Mouse (Mus musculus) forebrain, postnatal 0 days (tissue): ENCODE results near the gene Gm40460. TPM values are rescaled to one million over a fixed set of nuclear protein-coding genes. Genes with fewer than 3 reads are reported as not detected.
"Not testable (repeated sequence)": the region's sequence is repeated elsewhere in the genome, so short reads cannot be mapped to it uniquely, and the experiment has no call there.

ENCODE experiments used
- ATAC-seq: fragments of 200-750 bp; cut with Nextera tagmentation; 2 replicates; pipeline ENCODE4 v1.8.0; 2017; ENCODE audit warnings: mild to moderate bottlenecking, moderate library complexity
- DNase-seq: peaks from one replicate; pipeline ENCODE4 v3.0.0-alpha.2; 2015
- H3K27ac ChIP-seq: fragments of 300-500 bp; sonication (generic); 2 replicates; pipeline ENCODE4 v1.5.1; 2014; ENCODE audit warnings: low read depth, mild to moderate bottlenecking, antibody characterized with exemption, low read length, moderate library complexity, mixed read lengths
- H3K27me3 ChIP-seq: fragments of 300-500 bp; sonication (generic); 2 replicates; pipeline ENCODE4 v1.6.1; 2014; ENCODE audit warnings: mild to moderate bottlenecking, low read length, mixed read lengths; ENCODE audit not compliant: insufficient read depth
- H3K36me3 ChIP-seq: fragments of 300-500 bp; sonication (generic); 2 replicates; pipeline ENCODE4 v1.6.1; 2014; ENCODE audit warnings: mild to moderate bottlenecking, moderate library complexity; ENCODE audit not compliant: insufficient read depth
- H3K4me1 ChIP-seq: fragments of 300-500 bp; sonication (generic); 2 replicates; pipeline ENCODE4 v1.6.1; 2014; ENCODE audit warnings: antibody characterized with exemption; ENCODE audit not compliant: insufficient read depth
- H3K4me2 ChIP-seq: fragments of 300-500 bp; sonication (generic); 2 replicates; pipeline ENCODE4 v1.6.1; 2014; ENCODE audit warnings: low read depth, mild to moderate bottlenecking, moderate library complexity
- H3K4me3 ChIP-seq: fragments of 300-500 bp; sonication (generic); 2 replicates; pipeline ENCODE4 v1.5.1; 2014; ENCODE audit warnings: low read depth, low read length, mixed read lengths
- H3K9ac ChIP-seq: fragments of 300-500 bp; sonication (generic); 2 replicates; pipeline ENCODE4 v1.6.1; 2014; ENCODE audit warnings: mild to moderate bottlenecking
- H3K9me3 ChIP-seq: fragments of 300-500 bp; sonication (generic); 2 replicates; pipeline ENCODE4 v1.6.1; 2016; ENCODE audit warnings: low read length
- CTCF ChIP-seq: sonication (generic); IDR thresholded peaks from 2 replicates; pipeline ENCODE4 v1.5.1; 2016; ENCODE audit warnings: antibody characterized with exemption, control low read depth, low read depth
- WGBS: fragments of 180-500 bp; shearing (Covaris S2); extraction: QIAGEN DNeasy Blood & Tissue Kit; methylation state at CpG from one replicate; pipeline ENCODE4 v1.1.7; 2014; 5-methylcytosine and 5-hydroxymethylcytosine counted together
- polyA plus RNA-seq: library from polyadenylated mRNA; unstranded; fragments of >200 nt; fragmentation: Nextera tagmentation; extraction: Ambion mirVana; gene quantifications from 2 replicates; pipeline ENCODE4 v1.2.1, GENCODE M21; 2015
- total RNA-seq: library from RNA; depleted of rRNA; stranded (reverse); fragments of >200 nt; gene quantifications from 2 replicates; pipeline ENCODE4 v1.2.3, GENCODE M21; 2014; rRNA removed

Gm40460 gene
- total and polyA plus RNA-seq, 2 experiments from 2014 or later: not detected

- 41% methylated on average over 2 of the region's 2 CpGs for WGBS
- ATAC-seq: no peak
- no peak overlapping the region for H3K9ac ChIP-seq
Measured at GRCm38 (mm10) chr7:142224518-142224917, 16.4 kb downstream of the Gm40460 start.

GRCm38 (mm10) chr7:142212136-142212535 lies 28.7 kb downstream of the Gm40460 start:
- 59% methylated on average over 1 of the region's 1 CpGs for WGBS
- not testable (repeated sequence) for H3K4me1 ChIP-seq, DNase-seq, H3K4me2 ChIP-seq, H3K9me3 ChIP-seq, ATAC-seq, H3K27ac ChIP-seq, H3K27me3 ChIP-seq, H3K36me3 ChIP-seq, H3K4me3 ChIP-seq, H3K9ac ChIP-seq

More at GRCm38 (mm10) chr7:142224518-142224917, 16.4 kb downstream of the Gm40460 start:
- Histone ChIP-seq H3K4me1 (no peaks in the 10 kb centered on the region), H3K27me3 (no peaks in the 10 kb centered on the region), H3K27ac (no peak overlapping the region), H3K36me3 (no peaks in the 10 kb centered on the region), H3K9me3 (no peaks in the 10 kb centered on the region), H3K4me3 (no peak overlapping the region), H3K4me2 (no peak overlapping the region)
- TF ChIP-seq CTCF: no peak
- no peak for DNase-seq

- ATAC-seq (no peak), DNase-seq (no peak)
- no peaks in the 10 kb centered on the region for H3K27me3 ChIP-seq
- H3K4me3 ChIP-seq: no peak within 1 kb of the TSS
- H3K9me3 ChIP-seq: no peaks in the 10 kb centered on the region
- H3K4me2 ChIP-seq: no peak within 1 kb of the TSS
- H3K36me3 ChIP-seq: no peaks in the 10 kb centered on the region
- no peaks in the 10 kb centered on the region for H3K4me1 ChIP-seq
- H3K27ac ChIP-seq: no peak within 1 kb of the TSS
- 78% methylated on average over 1 of the region's 1 CpGs for WGBS
- no peak for TF ChIP-seq CTCF
- H3K9ac ChIP-seq: no peak within 1 kb of the TSS
Measured at GRCm38 (mm10) chr7:142211559-142211958, 29.3 kb downstream of the Gm40460 start, which contains the start of gene Gm7579. Gene Gm7579, plus strand, starts transcription at chr7:142211859.

GRCm38 (mm10) chr7:142206891-142207290 lies 34.0 kb downstream of the Gm40460 start:
- not testable (repeated sequence) for H3K4me1 ChIP-seq, DNase-seq, H3K36me3 ChIP-seq, H3K4me3 ChIP-seq, ATAC-seq, H3K27me3 ChIP-seq, H3K9ac ChIP-seq, H3K27ac ChIP-seq, H3K4me2 ChIP-seq, H3K9me3 ChIP-seq
- WGBS: 58% methylated on average over 5 of the region's 5 CpGs

GRCm38 (mm10) chr7:142205488-142205887 lies 35.4 kb downstream of the Gm40460 start:
- ATAC-seq: no peak

GRCm38 (mm10) chr7:142201064-142201463 lies 39.8 kb downstream of the Gm40460 start, which contains the start of gene Krtap5-3:
Gene Krtap5-3, plus strand, starts transcription at chr7:142201364.
- H3K4me3 ChIP-seq: no peak within 1 kb of the TSS
- H3K27ac ChIP-seq: no peak within 1 kb of the TSS
- no peak for DNase-seq
- WGBS: 76% methylated on average over 1 of the region's 1 CpGs
- H3K36me3 ChIP-seq: no peaks in the 10 kb centered on the region
- ATAC-seq: no peak
- H3K9ac ChIP-seq: no peak within 1 kb of the TSS
- TF ChIP-seq CTCF: no peak
- no peak within 1 kb of the TSS for H3K4me2 ChIP-seq
- no peaks in the 10 kb centered on the region for H3K9me3 ChIP-seq
- no peaks in the 10 kb centered on the region for H3K4me1 ChIP-seq
- H3K27me3 ChIP-seq: no peaks in the 10 kb centered on the region

More at GRCm38 (mm10) chr7:142205488-142205887, 35.4 kb downstream of the Gm40460 start:
- no peak overlapping the region for H3K4me3 ChIP-seq
- H3K27me3 ChIP-seq: no peaks in the 10 kb centered on the region
- TF ChIP-seq CTCF: no peak
- no peak overlapping the region for H3K27ac ChIP-seq
- H3K9ac ChIP-seq: no peak overlapping the region
- H3K4me1 ChIP-seq: no peaks in the 10 kb centered on the region
- no peak overlapping the region for H3K4me2 ChIP-seq
- no peak for DNase-seq
- H3K36me3 ChIP-seq: no peaks in the 10 kb centered on the region
- no peaks in the 10 kb centered on the region for H3K9me3 ChIP-seq

GRCm38 (mm10) chr7:142198748-142199147 lies 42.1 kb downstream of the Gm40460 start:
- DNase-seq (no peak), ATAC-seq (no peak)
- WGBS: 73% methylated on average over 2 of the region's 2 CpGs
- no peak overlapping the region for H3K4me2 ChIP-seq
- no peaks in the 10 kb centered on the region for H3K9me3 ChIP-seq
- H3K4me1 ChIP-seq: no peaks in the 10 kb centered on the region
- H3K36me3 ChIP-seq: no peaks in the 10 kb centered on the region
- H3K9ac ChIP-seq: no peak overlapping the region
- H3K27ac ChIP-seq: no peak overlapping the region
- H3K27me3 ChIP-seq: no peaks in the 10 kb centered on the region
- H3K4me3 ChIP-seq: no peak overlapping the region
- TF ChIP-seq CTCF: no peak

Other genes with a start within 250 kb of the Gm40460 start
- gene Mob2, start 180.0 kb downstream of the Gm40460 start, total RNA-seq: 37.8 and 42.5 TPM in 2 replicates
- 39.8 and 39.9 TPM in 2 replicates for gene Mob2, start 180.0 kb downstream of the Gm40460 start, polyA plus RNA-seq
- gene Dusp8, start 145.2 kb downstream of the Gm40460 start, total RNA-seq: 78.0 and 92.6 TPM in 2 replicates
- gene Dusp8, start 145.2 kb downstream of the Gm40460 start, polyA plus RNA-seq: 79.2 and 106 TPM in 2 replicates
- gene Gm45618, start 120.3 kb downstream of the Gm40460 start, total RNA-seq: not detected in 2 replicates
- gene Gm45618, start 120.3 kb downstream of the Gm40460 start, polyA plus RNA-seq: 0.24 TPM in 1 of 2 replicates, not detected in the other
- gene Gm39115, start 105.0 kb downstream of the Gm40460 start, total RNA-seq: not detected in 2 replicates
- not detected in 2 replicates for gene Gm39115, start 105.0 kb downstream of the Gm40460 start, polyA plus RNA-seq
- gene Gm45337, start 96.5 kb downstream of the Gm40460 start, total RNA-seq: not detected in 2 replicates
- gene Gm45337, start 96.5 kb downstream of the Gm40460 start, polyA plus RNA-seq: not detected in 2 replicates
- not detected in 2 replicates for gene Gm29735, start 84.0 kb downstream of the Gm40460 start, total RNA-seq
- not detected in 2 replicates for gene Gm29735, start 84.0 kb downstream of the Gm40460 start, polyA plus RNA-seq
- not detected in 2 replicates for gene Gm4553, start 75.3 kb downstream of the Gm40460 start, total RNA-seq
- gene Gm4553, start 75.3 kb downstream of the Gm40460 start, polyA plus RNA-seq: not detected in 2 replicates
- 0.08 TPM in 1 of 2 replicates, not detected in the other for gene Krtap5-2, start 65.1 kb downstream of the Gm40460 start, total RNA-seq
- gene Krtap5-2, start 65.1 kb downstream of the Gm40460 start, polyA plus RNA-seq: not detected in 2 replicates
- not detected in 2 replicates for gene Gm10153, start 50.7 kb downstream of the Gm40460 start, total RNA-seq
- gene Gm10153, start 50.7 kb downstream of the Gm40460 start, polyA plus RNA-seq: not detected in 2 replicates
- not detected in 2 replicates for gene Krtap5-3, start 39.7 kb downstream of the Gm40460 start, total RNA-seq
- gene Krtap5-3, start 39.7 kb downstream of the Gm40460 start, polyA plus RNA-seq: not detected in 2 replicates
- gene Gm7579, start 29.2 kb downstream of the Gm40460 start, total RNA-seq: not detected in 2 replicates
- not detected in 2 replicates for gene Gm7579, start 29.2 kb downstream of the Gm40460 start, polyA plus RNA-seq
- not detected in 2 replicates for gene Krtap5-5, start 11.1 kb downstream of the Gm40460 start, total RNA-seq
- gene Krtap5-5, start 11.1 kb downstream of the Gm40460 start, polyA plus RNA-seq: not detected in 2 replicates
- not detected in 2 replicates for gene Gm2431, start 17.3 kb upstream of the Gm40460 start, total RNA-seq
- gene Gm2431, start 17.3 kb upstream of the Gm40460 start, polyA plus RNA-seq: not detected in 2 replicates
- gene Gm4559, start 33.3 kb upstream of the Gm40460 start, total RNA-seq: not detected in 2 replicates
- gene Gm4559, start 33.3 kb upstream of the Gm40460 start, polyA plus RNA-seq: not detected in 2 replicates
- not detected in 2 replicates for gene Krtap5-1, start 56.0 kb upstream of the Gm40460 start, total RNA-seq
- gene Krtap5-1, start 56.0 kb upstream of the Gm40460 start, polyA plus RNA-seq: not detected in 2 replicates
- gene Krtap5-4, start 62.5 kb upstream of the Gm40460 start, total RNA-seq: not detected in 2 replicates
- not detected in 2 replicates for gene Krtap5-4, start 62.5 kb upstream of the Gm40460 start, polyA plus RNA-seq
- 5.6 and 6.6 TPM in 2 replicates for gene Ifitm10, start 132.7 kb upstream of the Gm40460 start, total RNA-seq
- gene Ifitm10, start 132.7 kb upstream of the Gm40460 start, polyA plus RNA-seq: 10.2 and 13.0 TPM in 2 replicates
- gene Gm49369, start 141.6 kb upstream of the Gm40460 start, total RNA-seq: 21.2 and 45.2 TPM in 2 replicates
- gene Gm49369, start 141.6 kb upstream of the Gm40460 start, polyA plus RNA-seq: 0.60 TPM in 1 of 2 replicates, not detected in the other
- gene Ctsd, start 147.0 kb upstream of the Gm40460 start, total RNA-seq: 243 and 366 TPM in 2 replicates
- gene Ctsd, start 147.0 kb upstream of the Gm40460 start, polyA plus RNA-seq: 313 and 338 TPM in 2 replicates
- not detected in 2 replicates for gene Syt8, start 193.8 kb upstream of the Gm40460 start, total RNA-seq
- gene Syt8, start 193.8 kb upstream of the Gm40460 start, polyA plus RNA-seq: not detected in 2 replicates
- 0.33 and 2.8 TPM in 2 replicates for gene Tnni2, start 200.7 kb upstream of the Gm40460 start, total RNA-seq
- gene Tnni2, start 200.7 kb upstream of the Gm40460 start, polyA plus RNA-seq: 0.21 and 1.5 TPM in 2 replicates
- gene Lsp1, start 219.7 kb upstream of the Gm40460 start, total RNA-seq: 5.7 and 7.9 TPM in 2 replicates
- 5.5 and 6.4 TPM in 2 replicates for gene Lsp1, start 219.7 kb upstream of the Gm40460 start, polyA plus RNA-seq